Mouse (Mus musculus): ENCODE measurements around the gene Arhgef3. TPM values are rescaled to one million over a fixed set of nuclear protein-coding genes. Genes with fewer than 3 reads are reported as not detected.

Arhgef3 gene
- total RNA-seq, 2 experiments from 2014 or later = 8.1 to 10.9 TPM

- DNase-seq = no peak
Observed at GRCm38 (mm10) chr14:27347224-27347623, 232.5 kb downstream of the Arhgef3 start.

DNA sequence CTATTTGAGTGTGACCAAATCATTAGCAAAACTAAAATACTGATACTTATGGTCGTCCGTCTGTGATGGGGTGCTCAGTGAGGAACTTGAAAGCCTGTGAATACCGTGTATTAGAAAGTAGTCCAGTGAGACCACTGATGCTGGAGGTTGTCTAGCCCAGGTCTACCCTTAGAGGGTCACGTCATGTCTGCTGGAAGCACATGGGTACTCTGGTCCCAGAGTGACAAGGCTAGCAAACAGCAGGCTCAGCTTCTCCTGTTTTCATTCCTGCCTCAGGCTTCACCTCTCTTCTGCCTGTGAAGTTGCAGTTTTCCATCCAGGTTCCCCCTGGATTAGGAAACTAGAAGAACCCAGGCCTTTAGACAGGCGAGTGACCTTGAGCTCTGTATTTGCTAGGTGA lies 233.0 kb downstream of the Arhgef3 start:
- DNase-seq = no peak

DNA sequence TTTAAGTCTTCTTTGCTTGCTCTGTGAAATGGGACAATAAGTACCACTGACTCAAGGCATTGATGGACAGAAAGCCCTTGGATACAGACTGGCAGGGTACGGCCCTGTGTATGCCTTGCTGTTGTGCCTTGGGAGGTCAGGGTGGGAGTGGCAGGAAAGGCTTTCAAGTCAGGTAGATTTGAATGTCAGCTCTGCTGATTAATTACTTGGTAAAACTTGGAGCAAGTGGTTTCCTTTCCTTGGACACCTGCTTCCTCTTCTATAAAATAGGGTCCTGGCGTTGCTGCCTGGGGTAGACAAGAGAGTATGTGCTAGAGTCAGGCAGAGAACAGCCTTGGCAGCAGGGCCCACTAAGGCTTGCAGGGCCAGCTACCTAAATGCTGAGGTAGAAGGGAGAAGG lies 233.4 kb downstream of the Arhgef3 start:
- DNase-seq = no peak

GRCm38 (mm10) chr14:27348656-27349055 lies 234.0 kb downstream of the Arhgef3 start:
- no peak for DNase-seq

DNA sequence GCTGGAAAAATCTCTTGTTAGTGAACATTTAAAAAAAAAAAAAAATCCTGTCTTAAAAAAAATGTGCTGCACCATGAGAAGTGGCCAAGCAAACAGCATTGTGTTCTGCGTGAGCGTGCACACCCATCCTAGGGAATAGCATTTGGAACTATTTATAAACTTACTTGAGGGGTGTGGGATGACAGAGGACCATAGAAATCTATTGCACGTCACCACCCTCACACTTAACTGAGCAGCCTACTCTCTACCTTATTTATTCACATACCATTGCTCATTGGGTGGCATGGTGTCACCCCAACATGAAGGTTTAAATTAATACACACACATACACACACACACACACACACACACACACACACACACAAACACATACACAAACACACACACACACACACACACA lies 234.4 kb downstream of the Arhgef3 start:
- DNase-seq = no peak

DNA sequence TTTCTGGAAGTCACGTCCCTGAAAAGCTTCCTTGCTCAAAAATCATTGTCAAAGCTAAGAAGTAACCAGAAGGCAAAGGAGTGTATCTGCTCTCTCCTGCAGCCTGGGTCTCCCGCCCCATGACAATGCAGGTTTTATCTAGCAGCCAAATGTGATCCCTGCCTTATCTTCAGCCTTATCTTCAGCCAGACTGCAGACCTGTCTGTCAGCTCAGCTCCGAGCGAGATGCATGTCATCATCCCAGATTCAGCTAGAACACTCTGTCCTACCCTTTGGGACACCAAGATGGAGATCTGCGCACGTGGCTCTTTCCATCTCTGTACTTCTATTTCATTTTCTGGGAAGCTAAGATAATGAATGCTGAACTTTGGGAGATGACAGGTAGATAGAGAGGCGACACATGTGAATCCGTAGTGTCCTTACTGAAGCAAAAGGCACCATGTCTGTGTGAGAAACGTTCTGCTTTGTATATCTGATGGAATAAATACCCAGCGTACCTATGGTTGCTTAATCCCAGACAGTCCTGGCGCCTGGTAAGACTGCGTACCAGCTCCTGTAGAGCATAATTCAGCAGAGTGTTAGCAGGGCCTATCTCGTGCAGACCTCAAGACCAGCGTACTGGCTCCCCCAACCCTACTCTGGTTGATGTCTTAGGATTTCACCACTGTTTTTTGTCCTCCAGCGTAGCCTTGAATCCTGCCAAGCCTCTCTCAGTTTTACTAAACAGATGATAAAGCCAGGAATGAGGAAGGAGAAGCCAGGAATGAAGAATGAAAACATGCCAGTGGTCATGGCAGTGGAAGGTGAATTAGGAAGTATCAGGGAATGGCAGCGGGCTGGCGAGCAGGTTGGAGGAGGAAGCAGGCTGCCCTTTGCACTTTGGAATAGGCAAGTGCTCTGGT lies 235.4 kb downstream of the Arhgef3 start:
- DNase-seq = no peak

DNA sequence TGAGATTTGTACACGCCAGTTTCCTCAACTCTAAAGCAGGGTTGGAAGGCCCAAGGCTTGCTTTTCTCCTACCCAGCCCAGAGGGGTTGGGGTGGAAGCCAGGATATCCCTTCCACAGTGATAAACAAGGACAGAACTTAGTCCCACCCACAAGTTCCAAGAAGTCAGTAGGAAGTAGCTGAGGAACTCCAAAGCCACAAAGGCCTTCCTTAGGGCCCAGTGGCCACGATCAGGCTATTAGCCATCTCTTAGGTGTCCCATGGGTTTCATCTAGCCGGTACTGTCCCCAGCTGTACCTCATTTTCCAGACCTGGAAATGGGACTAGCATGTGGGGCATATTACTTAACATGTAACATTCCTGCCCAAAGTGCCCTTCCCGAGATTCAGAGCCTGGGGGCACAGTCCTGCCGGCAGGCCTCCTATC lies 236.4 kb downstream of the Arhgef3 start:
- peak; percentile 37 for DNase-seq

GRCm38 (mm10) chr14:27351476-27352079 lies 236.9 kb downstream of the Arhgef3 start:
- DNase-seq = peak; percentile 28

DNA sequence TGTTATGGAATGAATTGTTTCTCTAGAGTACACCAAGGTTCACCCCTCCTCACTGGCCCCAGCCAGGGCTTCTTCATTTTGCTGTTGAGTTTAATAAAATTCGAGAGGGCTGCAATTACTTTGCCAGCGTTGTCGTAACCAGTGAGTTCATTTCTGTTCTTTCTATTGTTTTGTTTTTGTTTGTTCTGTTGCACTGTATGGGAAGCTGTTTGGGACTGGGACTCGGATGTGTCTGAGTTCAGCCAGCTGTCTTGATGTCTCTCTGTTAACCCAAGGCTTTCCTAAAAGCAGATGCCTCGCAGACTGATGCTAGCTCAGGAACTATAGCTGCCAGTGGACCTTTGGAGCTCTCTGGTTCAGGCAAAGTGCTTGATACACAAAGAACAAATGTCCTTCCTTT lies 237.8 kb downstream of the Arhgef3 start:
- no peak for DNase-seq

DNA sequence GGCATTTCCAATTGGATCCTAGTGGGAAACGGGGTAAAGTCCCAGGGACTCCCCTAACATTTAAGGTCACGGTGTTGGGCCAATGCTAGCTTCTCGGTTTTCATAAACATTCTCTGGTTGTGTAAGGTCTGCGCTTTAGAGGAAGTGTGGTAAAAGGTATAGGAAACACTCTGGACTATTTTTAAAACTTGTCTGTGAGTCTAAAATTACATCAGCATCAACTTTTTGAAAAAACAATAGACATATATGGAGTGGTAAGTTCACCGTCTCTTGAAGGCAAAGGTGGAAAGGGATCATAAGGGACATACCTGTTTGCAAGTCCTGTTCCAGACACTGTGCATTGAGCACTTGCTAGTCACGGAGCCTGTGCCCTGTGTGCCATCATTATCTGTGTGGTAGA lies 240.5 kb downstream of the Arhgef3 start:
- no peak for DNase-seq

GRCm38 (mm10) chr14:27355937-27356336 lies 241.2 kb downstream of the Arhgef3 start:
- DNase-seq = no peak

GRCm38 (mm10) chr14:27357139-27357538 lies 242.4 kb downstream of the Arhgef3 start:
- no peak for DNase-seq

- DNase-seq = no peak
Observed at GRCm38 (mm10) chr14:27358202-27358601, 243.5 kb downstream of the Arhgef3 start.

DNA sequence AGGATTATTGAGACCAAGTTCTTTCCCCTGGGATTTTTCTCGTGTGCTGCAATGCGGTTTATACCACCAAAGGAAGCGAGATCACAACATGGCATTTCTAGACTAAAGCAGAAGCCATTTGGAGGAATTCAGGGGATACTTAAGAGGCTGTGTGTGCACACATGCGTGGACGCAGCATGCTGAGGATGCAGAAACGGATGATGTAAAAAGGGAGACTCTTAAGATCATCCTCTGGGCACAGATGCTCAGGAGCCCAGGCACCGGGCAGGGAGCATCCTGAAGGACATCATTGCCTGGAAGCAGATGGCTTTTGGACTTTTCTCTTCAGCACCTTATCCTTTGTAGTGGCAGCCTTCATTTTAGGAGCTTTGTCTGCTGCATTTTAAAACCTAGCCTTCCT lies 246.2 kb downstream of the Arhgef3 start:
- no peak for DNase-seq

- DNase-seq = no peak
Observed at GRCm38 (mm10) chr14:27361514-27361913, 246.8 kb downstream of the Arhgef3 start.

- no peak for DNase-seq
Observed at GRCm38 (mm10) chr14:27364668-27365257, 250.1 kb downstream of the Arhgef3 start.

DNA sequence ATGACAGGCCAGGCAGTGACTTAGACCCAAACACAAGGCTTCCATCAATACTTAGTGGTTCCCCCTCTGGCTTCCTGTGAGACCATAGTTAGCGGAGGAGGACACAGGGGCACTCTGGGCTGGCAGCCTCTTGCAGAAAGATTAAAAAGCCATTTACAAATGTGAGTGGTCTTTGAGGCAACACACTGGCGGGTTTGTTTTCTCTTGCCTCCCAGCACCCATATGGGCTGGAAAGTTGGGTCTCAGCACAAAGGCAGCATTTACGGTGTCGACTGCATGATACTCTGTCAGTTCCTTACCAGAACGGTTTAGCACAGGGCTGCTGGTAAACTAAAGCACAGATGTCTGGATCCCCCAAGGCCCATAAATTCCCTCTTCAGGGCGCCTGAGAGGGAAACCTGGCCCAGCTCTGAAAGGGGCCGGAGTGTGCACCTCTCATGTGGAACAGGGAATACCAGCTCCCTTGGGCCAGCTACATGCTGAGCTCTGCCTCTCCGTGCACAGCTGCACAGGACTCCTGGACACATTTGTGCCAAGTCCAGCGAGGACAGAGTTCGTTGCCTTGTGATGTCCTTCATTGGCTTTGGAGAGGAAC lies 252.5 kb downstream of the Arhgef3 start:
- DNase-seq = peak; percentile 36

DNA sequence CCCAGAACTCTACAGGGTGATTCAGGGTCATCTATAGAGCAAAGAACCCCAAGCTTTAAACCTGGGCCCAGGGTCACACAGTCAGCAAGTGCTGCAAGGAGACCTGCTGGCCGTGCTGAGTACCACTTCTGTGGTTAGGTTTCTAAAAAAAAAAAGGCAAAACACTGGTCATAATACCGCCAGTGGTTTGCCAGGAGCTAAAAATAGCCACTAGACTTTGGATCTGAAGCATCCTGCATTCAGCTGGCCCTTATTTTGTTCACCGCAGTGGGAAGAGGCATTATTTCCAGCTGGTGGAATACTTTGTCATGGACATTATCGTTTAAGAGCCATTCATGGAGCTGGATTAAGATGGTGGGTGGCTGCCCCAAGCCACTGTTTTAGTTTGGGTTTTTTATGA lies 253.9 kb downstream of the Arhgef3 start:
- DNase-seq = no peak

DNA sequence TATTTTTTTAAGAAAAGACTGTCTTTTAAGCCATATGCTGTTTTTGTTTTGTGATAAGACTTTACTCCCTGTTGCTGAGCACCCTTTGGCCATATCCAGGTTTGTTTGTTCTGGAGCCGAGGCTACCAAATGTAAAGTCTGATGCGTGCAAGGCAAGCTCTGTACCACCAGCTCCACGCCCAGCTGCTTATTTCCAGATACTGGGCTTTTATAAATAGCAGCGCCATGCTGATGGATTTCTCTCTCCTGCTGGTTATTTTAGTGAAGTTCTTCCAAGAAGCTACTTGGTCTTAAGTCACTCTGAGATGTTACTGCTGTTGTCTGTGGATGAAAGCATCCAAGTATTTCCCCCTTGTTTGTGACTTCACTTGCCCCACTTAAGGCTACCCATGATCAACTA lies 254.8 kb downstream of the Arhgef3 start:
- no peak for DNase-seq

GRCm38 (mm10) chr14:27371669-27372076 lies 257.0 kb downstream of the Arhgef3 start:
- DNase-seq = peak; percentile 31

DNA sequence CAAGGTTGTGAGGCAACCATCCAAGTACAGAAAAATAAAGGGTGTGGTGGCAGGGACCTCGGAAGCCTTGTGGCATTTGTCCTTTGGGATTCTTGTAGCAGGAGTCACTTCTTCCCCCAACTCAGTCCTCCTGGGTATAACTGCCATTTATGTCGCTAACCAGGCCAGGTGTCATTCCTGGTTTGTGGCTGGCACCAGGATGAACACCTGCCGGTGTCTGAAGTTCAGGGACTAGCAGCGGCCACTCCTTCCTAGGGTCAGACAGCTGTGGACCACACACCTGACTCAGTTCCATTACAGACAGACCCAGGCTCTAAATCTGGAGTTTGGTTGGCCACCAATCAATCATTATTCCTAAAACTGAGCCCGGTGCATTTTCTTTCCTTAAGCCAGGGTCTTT lies 258.8 kb downstream of the Arhgef3 start:
- no peak for DNase-seq

GRCm38 (mm10) chr14:27376115-27376648 lies 261.5 kb downstream of the Arhgef3 start:
- DNase-seq = no peak

- no peak for DNase-seq
Observed at GRCm38 (mm10) chr14:27378669-27379068, 264.0 kb downstream of the Arhgef3 start.

All from gastrocnemius, postnatal 25 days (tissue).